Mouse (Mus musculus) heart, embryonic 14.5 days (tissue): ENCODE measurements around the gene Rufy2. TPM values are rescaled to one million over a fixed set of nuclear protein-coding genes. Genes with fewer than 3 reads are reported as not detected.

ENCODE experiments used
- ATAC-seq: fragments of 200-750 bp; cut with Nextera tagmentation; 2 replicates; pipeline ENCODE4 v1.8.0; 2017; ENCODE audit warnings: low read depth, moderate TSS enrichment; ENCODE audit not compliant: insufficient number of reproducible peaks, insufficient read depth, low FRiP score
- H3K27ac ChIP-seq, 2 experiments: fragments of 200-500 bp in 1 of 2; fragments of 300-500 bp in 1 of 2; sonication (generic) in 1 of 2; replicated peaks in 1 of 2; 2 replicates each; pipeline ENCODE4 v1.5.1; 2012 to 2014; ENCODE audit warnings: low read depth in 2 of 2, low read length in 2 of 2, control low read depth in 1 of 2, mild to moderate bottlenecking in 1 of 2, mixed read lengths in 1 of 2; ENCODE audit not compliant: control insufficient read depth in 1 of 2, insufficient read depth in 1 of 2
- H3K27me3 ChIP-seq: fragments of 300-500 bp; sonication (generic); 2 replicates; pipeline ENCODE4 v1.6.1; 2014; ENCODE audit warnings: mild to moderate bottlenecking, low read length, control low read depth; ENCODE audit not compliant: control insufficient read depth, insufficient read depth
- H3K36me3 ChIP-seq: fragments of 300-500 bp; sonication (generic); 2 replicates; pipeline ENCODE4 v1.6.1; 2014; ENCODE audit warnings: mild to moderate bottlenecking, control low read depth, low read length, mixed read lengths; ENCODE audit not compliant: control insufficient read depth, insufficient read depth
- H3K4me1 ChIP-seq, 2 experiments: fragments of 200-500 bp in 1 of 2; fragments of 300-500 bp in 1 of 2; sonication (generic) in 1 of 2; 2 replicates each; pipeline ENCODE4 v1.6.1; 2012 to 2014; ENCODE audit warnings: low read length in 2 of 2, control low read depth in 1 of 2, mixed read lengths in 1 of 2; ENCODE audit not compliant: control insufficient read depth in 2 of 2, insufficient read depth in 2 of 2
- H3K4me2 ChIP-seq: fragments of 300-500 bp; sonication (generic); 2 replicates; pipeline ENCODE4 v1.6.1; 2014; ENCODE audit warnings: mild to moderate bottlenecking, low read length
- H3K4me3 ChIP-seq, 2 experiments: fragments of 200-500 bp in 1 of 2; fragments of 300-500 bp in 1 of 2; sonication (generic) in 1 of 2; 2 replicates each; pipeline ENCODE4 v1.5.1; 2012 to 2014; ENCODE audit warnings: low read length in 2 of 2, mild to moderate bottlenecking in 2 of 2, control low read depth in 1 of 2, low read depth in 1 of 2, moderate library complexity in 1 of 2; ENCODE audit not compliant: control insufficient read depth in 1 of 2, insufficient read depth in 1 of 2
- H3K9ac ChIP-seq: fragments of 300-500 bp; sonication (generic); 2 replicates; pipeline ENCODE4 v1.6.1; 2014; ENCODE audit warnings: mild to moderate bottlenecking, low read length
- H3K9me3 ChIP-seq: fragments of 300-500 bp; sonication (generic); 2 replicates; pipeline ENCODE4 v1.6.1; 2016; ENCODE audit warnings: low read length, control low read depth; ENCODE audit not compliant: control insufficient read depth
- WGBS: fragments of 180-500 bp; shearing (Covaris S2); extraction: QIAGEN DNeasy Blood & Tissue Kit; methylation state at CpG from one replicate; pipeline ENCODE4 v1.1.7; 2014; 5-methylcytosine and 5-hydroxymethylcytosine counted together
- polyA plus RNA-seq: library from polyadenylated mRNA; unstranded; fragments of >200 nt; fragmentation: Nextera tagmentation; extraction: Ambion mirVana; gene quantifications from 2 replicates; pipeline ENCODE4 v1.2.1, GENCODE M21; 2014

The Rufy2 gene
- polyA plus RNA-seq, 1 experiment from 2014 or later = 15.8 TPM

DNA sequence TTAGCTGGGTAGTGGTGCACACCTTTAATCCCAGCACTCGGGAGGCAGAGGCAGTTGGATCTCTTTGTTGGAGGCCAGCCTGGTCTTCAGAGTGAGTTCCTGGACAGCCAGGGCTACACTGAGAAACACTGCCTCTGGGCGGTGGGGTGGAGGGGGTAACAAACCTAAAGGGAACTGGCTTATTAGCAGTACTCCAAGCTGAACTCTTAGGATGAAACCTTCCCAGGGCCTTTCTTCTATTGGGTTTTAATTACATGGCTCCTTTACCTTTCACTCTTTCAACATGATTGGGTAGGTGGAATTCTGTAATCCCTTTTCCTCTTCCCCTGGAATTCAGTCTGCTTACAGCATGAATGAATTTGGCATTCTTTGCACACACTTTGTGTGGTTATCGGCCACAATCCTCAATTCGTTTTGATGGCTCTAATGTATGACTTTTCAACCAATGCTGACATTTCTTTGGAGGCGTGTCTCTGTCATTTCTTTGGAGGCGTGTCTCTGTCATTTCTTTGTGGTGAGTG, 45.5 kb downstream of the Rufy2 start:
- peak overlapping the region; percentile 72 for H3K4me2 ChIP-seq
- H3K4me1 ChIP-seq = peaks cover 7 to 23% of the 10 kb centered on the region in 2 experiments

DNA sequence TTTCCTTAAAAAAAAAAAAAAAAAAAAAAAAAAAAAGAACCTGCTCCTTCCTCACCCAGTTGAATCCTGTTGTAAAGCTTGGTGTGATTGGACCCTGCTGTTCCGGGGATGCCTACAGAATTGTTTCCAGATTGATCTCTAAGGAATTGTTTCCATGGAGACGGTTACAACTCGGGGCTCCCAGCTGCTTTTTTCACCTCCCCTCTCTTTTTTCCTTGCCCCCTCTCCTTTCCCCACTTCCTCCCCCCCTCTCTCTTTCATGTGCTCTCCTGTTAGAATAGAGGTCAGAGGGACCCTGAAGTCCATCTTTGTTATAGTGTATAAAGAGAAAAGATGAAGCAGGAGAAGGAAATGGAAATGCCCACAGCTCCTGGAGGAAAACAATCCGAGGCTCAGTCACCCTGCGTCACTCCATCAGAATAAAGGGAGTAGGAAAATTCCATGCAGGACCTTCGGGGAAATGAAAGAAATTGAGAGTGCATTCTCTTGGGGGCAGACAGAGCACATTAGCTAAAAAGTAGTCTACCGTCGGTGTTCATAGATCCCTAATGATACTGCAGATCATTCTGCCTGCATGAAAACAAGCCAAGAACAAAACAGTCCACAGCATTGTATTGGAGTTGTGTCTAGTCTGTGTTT, 46.3 kb downstream of the Rufy2 start:
- Histone ChIP-seq H3K27ac (no peak overlapping the region), H3K4me2 (no peak overlapping the region)
- WGBS = 56% methylated on average over 8 of the region's 8 CpGs

More for the DNA sequence above, 45.5 kb downstream of the Rufy2 start:
- no peak for ATAC-seq
- Histone ChIP-seq H3K27me3 (no peaks in the 10 kb centered on the region), H3K36me3 (no peaks in the 10 kb centered on the region), H3K9me3 (no peaks in the 10 kb centered on the region), H3K27ac (peak overlapping the region in 1 of 2 experiments; percentile 100; a peak in 2 of 4 replicates), H3K9ac (no peak overlapping the region), H3K4me3 (no peak overlapping the region)
- WGBS = 82% methylated on average over 6 of the region's 6 CpGs

GRCm38 (mm10) chr10:63026795-63027160, 46.8 kb downstream of the Rufy2 start:
- Histone ChIP-seq H3K36me3 (no peaks in the 10 kb centered on the region), H3K27ac (no peak overlapping the region), H3K9me3 (no peaks in the 10 kb centered on the region), H3K9ac (no peak overlapping the region), H3K4me3 (no peak overlapping the region), H3K4me1 (peaks cover 5 to 12% of the 10 kb centered on the region in 2 experiments), H3K27me3 (no peaks in the 10 kb centered on the region), H3K4me2 (no peak overlapping the region)
- no peak for ATAC-seq
- 87% methylated on average over 6 of the region's 6 CpGs for WGBS

More for the DNA sequence above, 46.3 kb downstream of the Rufy2 start:
- Histone ChIP-seq H3K9me3 (no peaks in the 10 kb centered on the region), H3K4me1 (peaks cover 5 to 17% of the 10 kb centered on the region in 2 experiments), H3K27me3 (no peaks in the 10 kb centered on the region), H3K36me3 (no peaks in the 10 kb centered on the region), H3K4me3 (no peak overlapping the region), H3K9ac (no peak overlapping the region)
- no peak for ATAC-seq

- 89% methylated on average over 10 of the region's 10 CpGs for WGBS
- H3K9me3 ChIP-seq = no peaks in the 10 kb centered on the region
These were observed 47.5 kb downstream of the Rufy2 start for GRCm38 (mm10) chr10:63027376-63028161.

GRCm38 (mm10) chr10:63028396-63028795, 48.4 kb downstream of the Rufy2 start:
- 80% methylated on average over 4 of the region's 4 CpGs for WGBS
- ATAC-seq = no peak
- H3K36me3 ChIP-seq = no peaks in the 10 kb centered on the region

More at GRCm38 (mm10) chr10:63027376-63028161, 47.5 kb downstream of the Rufy2 start:
- Histone ChIP-seq H3K4me1 (peaks cover 3 to 8% of the 10 kb centered on the region in 2 experiments), H3K9ac (no peak overlapping the region), H3K27me3 (no peaks in the 10 kb centered on the region), H3K4me2 (no peak overlapping the region), H3K4me3 (no peak overlapping the region), H3K36me3 (no peaks in the 10 kb centered on the region), H3K27ac (no peak overlapping the region)
- no peak for ATAC-seq

DNA sequence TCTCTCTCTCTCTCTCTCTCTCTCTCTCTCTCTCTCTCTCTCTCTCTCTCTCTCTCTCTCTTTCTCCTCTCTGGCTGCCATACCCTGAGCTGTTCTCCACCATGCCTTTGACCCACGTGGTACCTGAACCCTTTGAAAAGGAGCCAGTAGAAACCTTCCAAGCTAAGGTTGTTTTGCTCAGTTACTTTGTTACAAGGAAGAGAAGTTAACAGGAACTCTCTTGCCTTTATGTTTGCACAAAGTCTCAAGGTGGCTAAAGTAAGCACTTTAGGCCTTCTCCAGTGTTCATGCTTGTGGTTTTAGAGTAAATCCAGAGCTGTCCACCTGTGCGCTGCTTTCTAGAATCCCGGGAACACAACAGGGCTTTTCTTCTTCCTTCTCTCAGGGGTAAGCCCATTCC, 52.2 kb downstream of the Rufy2 start:
- Histone ChIP-seq H3K9ac (no peak overlapping the region), H3K4me2 (no peak overlapping the region), H3K27ac (no peak overlapping the region), H3K36me3 (no peaks in the 10 kb centered on the region), H3K27me3 (no peaks in the 10 kb centered on the region), H3K9me3 (no peaks in the 10 kb centered on the region), H3K4me3 (no peak overlapping the region), H3K4me1 (no peaks in the 10 kb centered on the region)
- 86% methylated on average over 3 of the region's 3 CpGs for WGBS
- ATAC-seq = no peak

More at GRCm38 (mm10) chr10:63028396-63028795, 48.4 kb downstream of the Rufy2 start:
- H3K9ac ChIP-seq = no peak overlapping the region
- H3K4me2 ChIP-seq = no peak overlapping the region
- peaks cover 3 to 8% of the 10 kb centered on the region in 2 experiments for H3K4me1 ChIP-seq
- H3K4me3 ChIP-seq = no peak overlapping the region
- no peaks in the 10 kb centered on the region for H3K9me3 ChIP-seq
- H3K27me3 ChIP-seq = no peaks in the 10 kb centered on the region
- H3K27ac ChIP-seq = no peak overlapping the region

GRCm38 (mm10) chr10:63032956-63033355, 52.9 kb downstream of the Rufy2 start:
- no peak overlapping the region for H3K4me3 ChIP-seq
- WGBS = 71% methylated on average over 3 of the region's 3 CpGs
- H3K36me3 ChIP-seq = no peaks in the 10 kb centered on the region
- no peak overlapping the region for H3K4me2 ChIP-seq
- no peak overlapping the region for H3K9ac ChIP-seq
- no peak for ATAC-seq
- no peaks in the 10 kb centered on the region for H3K4me1 ChIP-seq
- no peaks in the 10 kb centered on the region for H3K9me3 ChIP-seq
- no peak overlapping the region for H3K27ac ChIP-seq
- H3K27me3 ChIP-seq = no peaks in the 10 kb centered on the region
